Mouse (Mus musculus): ENCODE data around the gene Gm10577.

The Gm10577 gene

GRCm38 (mm10) chr4:100994442-100995255, 25.8 kb downstream of the Gm10577 start:
- DNase-seq, result no peak

GRCm38 (mm10) chr4:100992086-100992485, 28.4 kb downstream of the Gm10577 start:
- no peak for DNase-seq

GRCm38 (mm10) chr4:100990996-100991395, 29.5 kb downstream of the Gm10577 start:
- no peak for DNase-seq

GRCm38 (mm10) chr4:100988231-100988799, 32.2 kb downstream of the Gm10577 start:
- no peak for DNase-seq

GRCm38 (mm10) chr4:100987187-100987586, 33.3 kb downstream of the Gm10577 start:
- no peak for DNase-seq

GRCm38 (mm10) chr4:100977522-100977921, 43.0 kb downstream of the Gm10577 start:
- no peak for DNase-seq

GRCm38 (mm10) chr4:100974455-100975035, 46.0 kb downstream of the Gm10577 start:
- no peak for DNase-seq

- peak; percentile 6 for DNase-seq
These were observed 46.6 kb downstream of the Gm10577 start for GRCm38 (mm10) chr4:100973641-100974454.

Measured in cerebellum, adult 8-10 months (tissue).